Mouse (Mus musculus) midbrain, embryonic 10.5 days (tissue): Measurements from ENCODE around the gene Dbn1. TPM values are rescaled to one million over a fixed set of nuclear protein-coding genes. Genes with fewer than 3 reads are reported as not detected.

Experiments used
- DNase-seq: peaks from one replicate; pipeline ENCODE4 v3.0.0-alpha.2; 2017; ENCODE audit warnings: low spot score
- H3K27ac ChIP-seq: fragments of 300-500 bp; sonication (generic); replicated peaks from 2 replicates; pipeline ENCODE4 v1.5.1; 2016; ENCODE audit warnings: mild to moderate bottlenecking
- H3K27me3 ChIP-seq: fragments of 300-500 bp; sonication (generic); 2 replicates; pipeline ENCODE4 v1.6.1; 2016; ENCODE audit warnings: low read depth, mild to moderate bottlenecking; ENCODE audit not compliant: poor library complexity, severe bottlenecking
- H3K36me3 ChIP-seq: fragments of 300-500 bp; sonication (generic); 2 replicates; pipeline ENCODE4 v1.6.1; 2016; ENCODE audit warnings: mild to moderate bottlenecking, moderate library complexity
- H3K4me1 ChIP-seq: fragments of 300-500 bp; sonication (generic); 2 replicates; pipeline ENCODE4 v1.6.1; 2016
- H3K4me3 ChIP-seq: fragments of 300-500 bp; sonication (generic); 2 replicates; pipeline ENCODE4 v1.5.1; 2016; ENCODE audit warnings: mild to moderate bottlenecking, moderate library complexity
- H3K9me3 ChIP-seq: fragments of 300-500 bp; sonication (generic); replicated peaks from 2 replicates; pipeline ENCODE4 v1.6.1; 2016; ENCODE audit warnings: mild to moderate bottlenecking
- WGBS: fragments of 180-500 bp; shearing (Covaris S2); methylation state at CpG from one replicate; pipeline ENCODE4 v1.1.7; 2016; 5-methylcytosine and 5-hydroxymethylcytosine counted together
- polyA plus RNA-seq: library from polyadenylated mRNA; unstranded; fragments of >200 nt; fragmentation: Nextera tagmentation; extraction: Ambion mirVana; gene quantifications from 2 replicates; pipeline ENCODE4 v1.2.1, GENCODE M21; 2016

The Dbn1 gene
- polyA plus RNA-seq, 1 experiment from 2014 or later, result 381 TPM

- H3K4me3 ChIP-seq, result no peak overlapping the region
- no peak for DNase-seq
- no peaks in the 10 kb centered on the region for H3K9me3 ChIP-seq
- WGBS, result 97% methylated on average over 9 of the region's 9 CpGs
- H3K4me1 ChIP-seq, result peaks cover 15% of the 10 kb centered on the region
- H3K27ac ChIP-seq, result no peak overlapping the region
- H3K36me3 ChIP-seq, result peaks cover 95% of the 10 kb centered on the region
- no peaks in the 10 kb centered on the region for H3K27me3 ChIP-seq
These were observed 17.9 kb upstream of the Dbn1 start for GRCm38 (mm10) chr13:55505810-55506209.

GRCm38 (mm10) chr13:55504390-55504789 is 16.5 kb upstream of the Dbn1 start:
- Histone ChIP-seq H3K36me3 (peaks cover 88% of the 10 kb centered on the region), H3K27ac (no peak overlapping the region)
- 92% methylated on average over 5 of the region's 5 CpGs for WGBS

GRCm38 (mm10) chr13:55502405-55502804 is 14.5 kb upstream of the Dbn1 start:
- no peak overlapping the region for H3K4me3 ChIP-seq
- DNase-seq, result no peak
- WGBS, result 92% methylated on average over 8 of the region's 8 CpGs
- H3K36me3 ChIP-seq, result peaks cover 82% of the 10 kb centered on the region
- H3K4me1 ChIP-seq, result peaks cover 7% of the 10 kb centered on the region; the same call in 1 of the 2 replicates
- H3K27me3 ChIP-seq, result no peaks in the 10 kb centered on the region
- H3K9me3 ChIP-seq, result no peaks in the 10 kb centered on the region
- no peak overlapping the region for H3K27ac ChIP-seq

More at GRCm38 (mm10) chr13:55504390-55504789, 16.5 kb upstream of the Dbn1 start:
- 0 out of 2 replicates have a peak, but pooled peaks cover 3% of the 10 kb centered on the region for H3K4me1 ChIP-seq
- no peak overlapping the region for H3K4me3 ChIP-seq
- H3K9me3 ChIP-seq, result no peaks in the 10 kb centered on the region
- no peaks in the 10 kb centered on the region for H3K27me3 ChIP-seq
- no peak for DNase-seq

- WGBS, result 86% methylated on average over 10 of the region's 10 CpGs
These were observed 12.7 kb upstream of the Dbn1 start for GRCm38 (mm10) chr13:55500575-55500974.

GRCm38 (mm10) chr13:55498906-55499305 is 11.0 kb upstream of the Dbn1 start:
- H3K4me1 ChIP-seq, result peaks cover 34% of the 10 kb centered on the region
- H3K4me3 ChIP-seq, result no peak overlapping the region
- H3K9me3 ChIP-seq, result no peaks in the 10 kb centered on the region
- WGBS, result 55% methylated on average over 11 of the region's 11 CpGs
- H3K27ac ChIP-seq, result no peak overlapping the region
- H3K27me3 ChIP-seq, result peaks cover 3% of the 10 kb centered on the region; the same call in 1 of the 2 replicates
- peaks cover 47% of the 10 kb centered on the region for H3K36me3 ChIP-seq
- no peak for DNase-seq

More at GRCm38 (mm10) chr13:55500575-55500974, 12.7 kb upstream of the Dbn1 start:
- DNase-seq, result no peak
- Histone ChIP-seq H3K27ac (no peak overlapping the region), H3K36me3 (peaks cover 63% of the 10 kb centered on the region), H3K4me3 (no peak overlapping the region), H3K4me1 (peaks cover 18% of the 10 kb centered on the region), H3K9me3 (no peaks in the 10 kb centered on the region), H3K27me3 (no peaks in the 10 kb centered on the region)

- Histone ChIP-seq H3K27me3 (peaks cover 3% of the 10 kb centered on the region; the same call in 1 of the 2 replicates), H3K9me3 (no peaks in the 10 kb centered on the region), H3K27ac (no peak overlapping the region), H3K4me1 (peaks cover 34% of the 10 kb centered on the region), H3K4me3 (no peak overlapping the region), H3K36me3 (peaks cover 26% of the 10 kb centered on the region)
- 86% methylated on average over 6 of the region's 6 CpGs for WGBS
- DNase-seq, result no peak
These were observed 8.8 kb upstream of the Dbn1 start for GRCm38 (mm10) chr13:55496661-55497060.

- Histone ChIP-seq H3K9me3 (no peaks in the 10 kb centered on the region), H3K4me1 (peaks cover 34% of the 10 kb centered on the region), H3K36me3 (peaks cover 19% of the 10 kb centered on the region), H3K27ac (peak overlapping the region; percentile 43; the same call in 1 of the 2 replicates), H3K4me3 (no peak overlapping the region), H3K27me3 (peaks cover 3% of the 10 kb centered on the region; the same call in 1 of the 2 replicates)
- no peak for DNase-seq
- 26% methylated on average over 4 of the region's 4 CpGs for WGBS
These were observed 7.8 kb upstream of the Dbn1 start for GRCm38 (mm10) chr13:55495702-55496101.

GRCm38 (mm10) chr13:55494883-55495621 is 7.1 kb upstream of the Dbn1 start:
- WGBS, result 19% methylated on average over 18 of the region's 18 CpGs
- H3K4me1 ChIP-seq, result peaks cover 34% of the 10 kb centered on the region
- H3K27ac ChIP-seq, result peak overlapping the region; percentile 28; the same call in 1 of the 2 replicates
- no peaks in the 10 kb centered on the region for H3K9me3 ChIP-seq
- no peak overlapping the region for H3K4me3 ChIP-seq
- DNase-seq, result no peak
- peaks cover 3% of the 10 kb centered on the region; the same call in 1 of the 2 replicates for H3K27me3 ChIP-seq
- H3K36me3 ChIP-seq, result peaks cover 14% of the 10 kb centered on the region

- peaks cover 14% of the 10 kb centered on the region for H3K36me3 ChIP-seq
- no peak overlapping the region for H3K4me3 ChIP-seq
- H3K4me1 ChIP-seq, result peaks cover 34% of the 10 kb centered on the region
- no peak for DNase-seq
- H3K27me3 ChIP-seq, result peaks cover 3% of the 10 kb centered on the region; the same call in 1 of the 2 replicates
- H3K27ac ChIP-seq, result peak overlapping the region; percentile 58
- H3K9me3 ChIP-seq, result no peaks in the 10 kb centered on the region
- 11% methylated on average over 2 of the region's 2 CpGs for WGBS
These were observed 6.3 kb upstream of the Dbn1 start for GRCm38 (mm10) chr13:55494257-55494656.

GRCm38 (mm10) chr13:55486916-55487577 is 864 bp downstream of the Dbn1 start:
- peaks cover 30% of the 10 kb centered on the region for H3K36me3 ChIP-seq
- H3K27me3 ChIP-seq, result no peaks in the 10 kb centered on the region
- H3K4me3 ChIP-seq, result peak overlapping the region; percentile 69
- peaks cover 64% of the 10 kb centered on the region for H3K4me1 ChIP-seq
- DNase-seq, result peak; percentile 79
- peak overlapping the region; percentile 97 for H3K27ac ChIP-seq
- no peaks in the 10 kb centered on the region for H3K9me3 ChIP-seq
- WGBS, result under 1% methylated on average over 29 of the region's 29 CpGs

GRCm38 (mm10) chr13:55486029-55486794 is 1.7 kb downstream of the Dbn1 start:
- H3K4me1 ChIP-seq, result peaks cover 66% of the 10 kb centered on the region

GRCm38 (mm10) chr13:55484520-55485088 is 3.3 kb downstream of the Dbn1 start:
- Histone ChIP-seq H3K9me3 (no peaks in the 10 kb centered on the region), H3K27me3 (no peaks in the 10 kb centered on the region), H3K27ac (peak overlapping the region; percentile 97), H3K4me3 (peak overlapping the region; percentile 69), H3K4me1 (peaks cover 66% of the 10 kb centered on the region), H3K36me3 (peaks cover 55% of the 10 kb centered on the region)
- 15% methylated on average over 7 of the region's 7 CpGs for WGBS
- DNase-seq, result peak; percentile 47

More at GRCm38 (mm10) chr13:55486029-55486794, 1.7 kb downstream of the Dbn1 start:
- Histone ChIP-seq H3K27ac (peak overlapping the region; percentile 97), H3K9me3 (no peaks in the 10 kb centered on the region), H3K4me3 (peak overlapping the region; percentile 69), H3K36me3 (peaks cover 38% of the 10 kb centered on the region), H3K27me3 (no peaks in the 10 kb centered on the region)
- DNase-seq, result peak; percentile 39
- 40% methylated on average over 14 of the region's 14 CpGs for WGBS
